Comparison of ENCODE assay signal across 9 mouse cellular contexts in genomic region chr6:127359391-127359874, GRCm38 (mm10).
A peak's percentile ranks its signal among the peaks of the same experiment; 100 is the strongest.
DNase-seq lines count a peak whose midpoint lies in the region; ATAC-seq and TF ChIP-seq lines count a peak whose summit lies in the region.
"Had no signal": no experiment of that assay in that cellular context is flagged by ENCODE, and none has a peak within 500 bp of the region (broad histone marks: within the 10 kb centered on the region; RNA-seq: fewer than 3 reads in every experiment).

No protein-coding gene starts in this region.

- no peaks in the 10 kb centered on the region for H3K27me3 ChIP-seq in hindbrain, embryonic 14.5 days (ENCODE audit: control insufficient read depth, insufficient read depth, low read length)
- no peaks in the 10 kb centered on the region for H3K27me3 ChIP-seq in hindbrain, embryonic 16.5 days (replicated peaks; ENCODE audit: control insufficient read depth, insufficient read depth, low read length)
- no peaks in the 10 kb centered on the region for H3K27me3 ChIP-seq in embryonic facial prominence, embryonic 11.5 days (ENCODE audit: control insufficient read depth, insufficient read depth, low read length)
- H3K27me3 ChIP-seq in intestine, embryonic 14.5 days (replicated peaks; ENCODE audit: control insufficient read depth, insufficient read depth, low read length) = no peaks in the 10 kb centered on the region
- H3K27me3 ChIP-seq in stomach, postnatal 0 days (ENCODE audit: control insufficient read depth, insufficient read depth, low read length) = no peaks in the 10 kb centered on the region

- no peak for ATAC-seq in hindbrain, embryonic 14.5 days (ENCODE audit: low FRiP score)
- no peak for ATAC-seq in hindbrain, embryonic 16.5 days
- no peak for ATAC-seq in embryonic facial prominence, embryonic 11.5 days (replicated peaks; ENCODE audit: insufficient number of reproducible peaks, low FRiP score, low TSS enrichment, low read depth)
- peak; percentile 62 for ATAC-seq in intestine, embryonic 14.5 days (replicated peaks; ENCODE audit: low FRiP score, low TSS enrichment, low read depth)
- ATAC-seq in megakaryocyte progenitor cell, adult 5-6 weeks (replicated peaks; ENCODE audit: poor library complexity) = peak; percentile 91
- ATAC-seq in stomach, postnatal 0 days (ENCODE audit: low FRiP score, low TSS enrichment) = peak; percentile 91

- DNase-seq in hindbrain, embryonic 14.5 days (ENCODE audit: low spot score) = peak; percentile 78
- DNase-seq in adrenal gland, postnatal 14 days = peak; percentile 87
- peak; percentile 89 for DNase-seq in embryonic facial prominence, embryonic 11.5 days (ENCODE audit: low spot score)
- peak; percentile 87 for DNase-seq in intestine, embryonic 14.5 days (ENCODE audit: low spot score)
- DNase-seq in left cerebral cortex, postnatal 10 days (ENCODE audit: extremely low spot score in 1 of 2, low spot score in 2 of 2) = peak; percentile 67 to 74
- peak; percentile 91 for DNase-seq in stomach, postnatal 0 days (ENCODE audit: low spot score)

- no peaks in the 10 kb centered on the region for H3K4me1 ChIP-seq in hindbrain, embryonic 14.5 days (replicated peaks; ENCODE audit: control insufficient read depth, insufficient read depth, low read length)
- peaks cover 3% of the 10 kb centered on the region; the same call in 1 of the 2 replicates for H3K4me1 ChIP-seq in hindbrain, embryonic 16.5 days (ENCODE audit: control insufficient read depth, insufficient read depth, low read depth, low read length)
- H3K4me1 ChIP-seq in embryonic facial prominence, embryonic 11.5 days (ENCODE audit: control insufficient read depth, insufficient read depth, low read length) = no peaks in the 10 kb centered on the region; the same call in 1 of the 2 replicates
- peaks cover 5% of the 10 kb centered on the region; the same call in 1 of the 2 replicates for H3K4me1 ChIP-seq in intestine, embryonic 14.5 days (replicated peaks; ENCODE audit: control insufficient read depth, insufficient read depth, low read length)
- no peaks in the 10 kb centered on the region for H3K4me1 ChIP-seq in stomach, postnatal 0 days (replicated peaks; ENCODE audit: control insufficient read depth, insufficient read depth)

- H3K9ac ChIP-seq in hindbrain, embryonic 14.5 days = no peak overlapping the region
- no peak overlapping the region for H3K9ac ChIP-seq in hindbrain, embryonic 16.5 days (ENCODE audit: low read depth, low read length)
- no peak overlapping the region for H3K9ac ChIP-seq in embryonic facial prominence, embryonic 11.5 days (replicated peaks; ENCODE audit: low read length)
- no peak overlapping the region for H3K9ac ChIP-seq in intestine, embryonic 14.5 days (ENCODE audit: low read length)
- H3K9ac ChIP-seq in stomach, postnatal 0 days (ENCODE audit: low read length) = no peak overlapping the region

- intact Hi-C loops in left cerebral cortex, postnatal 10 days (cut with DNase I) = loop anchor here (2.0 kb wide), 2 partner anchors 33 to 211 kb away; no protein-coding TSS in a partner anchor

- no peak overlapping the region for H3K4me2 ChIP-seq in hindbrain, embryonic 14.5 days (replicated peaks)
- H3K4me2 ChIP-seq in hindbrain, embryonic 16.5 days (ENCODE audit: low read length) = no peak overlapping the region
- H3K4me2 ChIP-seq in embryonic facial prominence, embryonic 11.5 days (ENCODE audit: low read depth, low read length) = no peak overlapping the region
- H3K4me2 ChIP-seq in intestine, embryonic 14.5 days (ENCODE audit: low read length) = no peak overlapping the region
- no peak overlapping the region for H3K4me2 ChIP-seq in stomach, postnatal 0 days (replicated peaks; ENCODE audit: low read depth)

- WGBS in hindbrain, embryonic 14.5 days = 46% methylated on average over 9 of the region's 9 CpGs
- WGBS in hindbrain, embryonic 16.5 days = 47% methylated on average over 9 of the region's 9 CpGs
- WGBS in embryonic facial prominence, embryonic 11.5 days = 41% methylated on average over 9 of the region's 9 CpGs
- 36% methylated on average over 9 of the region's 9 CpGs for WGBS in intestine, embryonic 14.5 days
- WGBS in stomach, postnatal 0 days = 21% methylated on average over 9 of the region's 9 CpGs

- peak; percentile 95 for TF ChIP-seq CTCF in stomach, postnatal 0 days (IDR thresholded peaks at IDR 0.05; ENCODE audit: low read depth)

- H3K9me3 ChIP-seq in hindbrain, embryonic 14.5 days (ENCODE audit: control insufficient read depth, low read length) = no peaks in the 10 kb centered on the region
- no peaks in the 10 kb centered on the region for H3K9me3 ChIP-seq in hindbrain, embryonic 16.5 days (ENCODE audit: control insufficient read depth, low read length)
- H3K9me3 ChIP-seq in embryonic facial prominence, embryonic 11.5 days (replicated peaks; ENCODE audit: control insufficient read depth, low read length) = no peaks in the 10 kb centered on the region
- H3K9me3 ChIP-seq in intestine, embryonic 14.5 days (ENCODE audit: control insufficient read depth, low read length) = no peaks in the 10 kb centered on the region
- no peaks in the 10 kb centered on the region for H3K9me3 ChIP-seq in stomach, postnatal 0 days (ENCODE audit: control insufficient read depth, low read length)

- no peak for TF ChIP-seq EP300 in stomach, postnatal 0 days (optimal IDR thresholded peaks at IDR 0.05)

- H3K4me3 ChIP-seq in hindbrain, embryonic 14.5 days (replicated peaks; ENCODE audit: low read length) = no peak overlapping the region
- no peak overlapping the region for H3K4me3 ChIP-seq in hindbrain, embryonic 16.5 days (ENCODE audit: low read length)
- H3K4me3 ChIP-seq in embryonic facial prominence, embryonic 11.5 days (ENCODE audit: low read depth, low read length) = no peak overlapping the region
- no peak overlapping the region for H3K4me3 ChIP-seq in intestine, embryonic 14.5 days (ENCODE audit: low read depth, low read length)
- H3K4me3 ChIP-seq in stomach, postnatal 0 days (ENCODE audit: low read depth, low read length) = no peak overlapping the region
- H3K4me3 ChIP-seq: erythroblast, embryonic 14.5 days had no signal

- H3K36me3 ChIP-seq in hindbrain, embryonic 14.5 days (replicated peaks; ENCODE audit: control insufficient read depth, insufficient read depth) = no peaks in the 10 kb centered on the region
- H3K36me3 ChIP-seq in hindbrain, embryonic 16.5 days (ENCODE audit: control insufficient read depth, insufficient read depth, low read length) = no peaks in the 10 kb centered on the region
- H3K36me3 ChIP-seq in embryonic facial prominence, embryonic 11.5 days (replicated peaks; ENCODE audit: control insufficient read depth, insufficient read depth, low read depth, low read length) = no peaks in the 10 kb centered on the region
- H3K36me3 ChIP-seq in intestine, embryonic 14.5 days (ENCODE audit: control insufficient read depth, insufficient read depth, low read length) = no peaks in the 10 kb centered on the region
- no peaks in the 10 kb centered on the region for H3K36me3 ChIP-seq in stomach, postnatal 0 days (ENCODE audit: control insufficient read depth, insufficient read depth, low read length)

- H3K27ac ChIP-seq in hindbrain, embryonic 14.5 days = no peak overlapping the region
- H3K27ac ChIP-seq in hindbrain, embryonic 16.5 days (ENCODE audit: low read depth, low read length) = no peak overlapping the region
- no peak overlapping the region for H3K27ac ChIP-seq in embryonic facial prominence, embryonic 11.5 days (replicated peaks; ENCODE audit: low read depth, low read length)
- no peak overlapping the region for H3K27ac ChIP-seq in intestine, embryonic 14.5 days (ENCODE audit: low read depth)
- peak overlapping the region; percentile 31; the same call in 1 of the 2 replicates for H3K27ac ChIP-seq in stomach, postnatal 0 days (replicated peaks)

Comparison
In these comparisons a context has a peak if more than half of its experiments do, and no peak if none do; other contexts are left out.
1. ATAC-seq: peak in intestine, embryonic 14.5 days (single experiment), megakaryocyte progenitor cell, adult 5-6 weeks (single experiment) and stomach, postnatal 0 days (single experiment); none in hindbrain, embryonic 14.5 days (single experiment), hindbrain, embryonic 16.5 days (single experiment) and embryonic facial prominence, embryonic 11.5 days (single experiment).
2. Peak in every context shown above with its lines, with median percentiles within 50 percentile points of each other: DNase-seq.